Mouse (Mus musculus) liver, adult 2 months (tissue): ENCODE data around the gene Lman1l. TPM values are rescaled to one million over a fixed set of nuclear protein-coding genes. Genes with fewer than 3 reads are reported as not detected.

Experiments used
- DNase-seq: peaks from one replicate; pipeline ENCODE4 v3.0.0-alpha.2; 2011; ENCODE audit warnings: low read depth, low spot score; ENCODE audit errors: extremely low read depth
- H3K27ac ChIP-seq: fragments of 200-500 bp; replicated peaks from 2 replicates; pipeline ENCODE4 v1.5.1; 2012; ENCODE audit warnings: low read depth, mild to moderate bottlenecking, control low read depth, inconsistent platforms, low read length; ENCODE audit not compliant: insufficient read depth
- H3K27me3 ChIP-seq: fragments of 200-500 bp; 2 replicates; pipeline ENCODE4 v1.6.1; 2012; ENCODE audit warnings: mild to moderate bottlenecking, moderate library complexity, low read length, inconsistent platforms; ENCODE audit not compliant: control insufficient read depth, insufficient read depth
- H3K36me3 ChIP-seq: fragments of 200-500 bp; 2 replicates; pipeline ENCODE4 v1.6.1; 2012; ENCODE audit warnings: low read length, inconsistent platforms; ENCODE audit not compliant: control insufficient read depth, insufficient read depth
- H3K4me1 ChIP-seq: fragments of 200-500 bp; 2 replicates; pipeline ENCODE4 v1.6.1; 2011; ENCODE audit warnings: low read length; ENCODE audit not compliant: control insufficient read depth, insufficient read depth
- H3K4me3 ChIP-seq: fragments of 200-500 bp; 2 replicates; pipeline ENCODE4 v1.5.1; 2011; ENCODE audit warnings: low read depth, mild to moderate bottlenecking, control low read depth, low read length, moderate library complexity; ENCODE audit not compliant: insufficient read depth
- H3K79me2 ChIP-seq: fragments of 200-500 bp; 2 replicates; pipeline ENCODE4 v1.6.1; 2012; ENCODE audit warnings: inconsistent platforms, mild to moderate bottlenecking, low read length, moderate library complexity; ENCODE audit not compliant: control insufficient read depth, insufficient read depth
- H3K9ac ChIP-seq: fragments of 200-500 bp; 2 replicates; pipeline ENCODE4 v1.6.1; 2012; ENCODE audit warnings: low read depth, mild to moderate bottlenecking, control low read depth, inconsistent platforms, low read length
- CTCF ChIP-seq: fragments of 200-500 bp; IDR thresholded peaks from 2 replicates; pipeline ENCODE4 v1.5.1; 2011; ENCODE audit warnings: low read depth, low read length, control low read depth
- POLR2A ChIP-seq: fragments of 200-500 bp; IDR thresholded peaks from 2 replicates; pipeline ENCODE4 v1.6.1; 2011; ENCODE audit warnings: low read length, control low read depth; ENCODE audit not compliant: insufficient read depth; ENCODE audit errors: extremely low read depth
- WGBS: fragments of 180-500 bp; shearing (Covaris S2); methylation state at CpG from one replicate; pipeline ENCODE4 v1.1.7; 2018; 5-methylcytosine and 5-hydroxymethylcytosine counted together
- polyA plus RNA-seq: library from polyadenylated mRNA; depleted of rRNA; stranded (reverse); fragments of >200 nt; gene quantifications from 2 replicates; pipeline ENCODE4 v1.2.3, GENCODE M21; 2012
- total RNA-seq: library from RNA; depleted of rRNA; stranded (reverse); fragments of >200 nt; gene quantifications from 2 replicates; pipeline ENCODE4 v1.2.3, GENCODE M21; 2014

Lman1l gene
- total and polyA plus RNA-seq, 2 experiments, result not detected

DNA sequence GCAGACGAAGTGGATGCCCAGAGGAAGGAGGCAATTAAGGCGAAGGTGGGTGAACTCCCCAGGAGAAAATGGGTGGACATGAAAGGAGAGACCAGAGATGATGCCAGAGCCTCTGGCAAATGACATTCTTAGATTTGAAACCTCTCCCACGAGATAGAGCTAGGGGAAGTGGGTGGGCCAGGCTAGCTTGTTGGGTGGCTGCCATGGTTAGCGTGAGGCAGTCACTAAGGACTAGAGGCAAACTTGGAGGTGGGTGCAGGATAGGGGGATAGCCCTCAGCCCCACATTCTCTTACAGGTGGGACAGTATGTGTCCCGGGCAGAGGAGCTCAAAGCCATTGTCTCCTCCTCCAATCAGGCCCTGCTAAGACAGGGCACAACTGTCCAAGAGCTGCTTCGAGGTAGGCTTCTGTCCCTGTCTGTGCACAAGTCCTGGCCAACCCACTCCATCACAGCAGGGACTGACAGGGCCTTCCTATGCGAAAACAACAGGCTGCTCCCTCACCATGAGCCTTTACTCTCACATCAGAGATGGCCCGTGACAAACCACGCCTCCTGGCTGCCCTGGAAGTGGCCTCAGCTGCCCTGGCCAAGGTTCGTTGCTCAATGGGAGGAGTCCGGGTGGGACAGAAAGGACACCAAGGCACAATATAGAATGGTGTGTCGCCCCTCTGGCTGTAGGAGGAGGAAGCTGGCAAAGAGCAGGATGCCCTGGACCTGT, 27.0 kb downstream of the Lman1l start:
- 50% methylated on average over 12 of the region's 12 CpGs for WGBS
- H3K27ac ChIP-seq, result no peak overlapping the region
- DNase-seq, result peak; percentile 54
- H3K4me1 ChIP-seq, result peaks cover 8% of the 10 kb centered on the region
- H3K79me2 ChIP-seq, result no peaks in the 10 kb centered on the region
- TF ChIP-seq CTCF (no peak), POLR2A (no peak)
- 0 out of 2 replicates have a peak, but pooled peaks cover 2% of the 10 kb centered on the region for H3K36me3 ChIP-seq
- H3K27me3 ChIP-seq, result no peaks in the 10 kb centered on the region
- H3K9ac ChIP-seq, result no peak overlapping the region
- H3K4me3 ChIP-seq, result no peak overlapping the region

DNA sequence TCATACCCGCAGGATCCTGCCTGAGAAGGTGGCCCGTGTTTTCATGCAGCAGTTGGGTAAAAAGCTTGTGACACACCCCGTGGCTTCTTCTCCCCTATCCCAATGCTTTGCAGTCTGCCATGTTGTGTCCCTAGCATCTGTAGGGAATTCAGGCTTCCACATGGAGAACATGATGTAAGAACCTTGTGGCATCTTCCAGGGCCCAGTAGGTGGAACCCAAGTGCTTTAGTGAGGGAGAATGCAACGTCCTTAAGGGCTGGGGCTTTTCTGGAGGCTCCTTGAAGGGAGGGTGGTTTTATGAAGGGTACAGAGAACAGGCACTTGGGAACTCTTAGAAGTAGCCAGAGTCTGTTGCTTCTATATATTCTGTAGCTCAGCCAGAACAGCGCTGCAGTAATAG, 29.8 kb downstream of the Lman1l start:
- TF ChIP-seq POLR2A (no peak), CTCF (no peak)
- Histone ChIP-seq H3K4me1 (peaks cover 8% of the 10 kb centered on the region), H3K4me3 (no peak overlapping the region), H3K27ac (no peak overlapping the region), H3K27me3 (no peaks in the 10 kb centered on the region), H3K9ac (no peak overlapping the region), H3K79me2 (no peaks in the 10 kb centered on the region), H3K36me3 (0 out of 2 replicates have a peak, but pooled peaks cover 2% of the 10 kb centered on the region)
- 75% methylated on average over 5 of the region's 5 CpGs for whole genome bisulfite sequencing
- DNase-seq, result no peak

DNA sequence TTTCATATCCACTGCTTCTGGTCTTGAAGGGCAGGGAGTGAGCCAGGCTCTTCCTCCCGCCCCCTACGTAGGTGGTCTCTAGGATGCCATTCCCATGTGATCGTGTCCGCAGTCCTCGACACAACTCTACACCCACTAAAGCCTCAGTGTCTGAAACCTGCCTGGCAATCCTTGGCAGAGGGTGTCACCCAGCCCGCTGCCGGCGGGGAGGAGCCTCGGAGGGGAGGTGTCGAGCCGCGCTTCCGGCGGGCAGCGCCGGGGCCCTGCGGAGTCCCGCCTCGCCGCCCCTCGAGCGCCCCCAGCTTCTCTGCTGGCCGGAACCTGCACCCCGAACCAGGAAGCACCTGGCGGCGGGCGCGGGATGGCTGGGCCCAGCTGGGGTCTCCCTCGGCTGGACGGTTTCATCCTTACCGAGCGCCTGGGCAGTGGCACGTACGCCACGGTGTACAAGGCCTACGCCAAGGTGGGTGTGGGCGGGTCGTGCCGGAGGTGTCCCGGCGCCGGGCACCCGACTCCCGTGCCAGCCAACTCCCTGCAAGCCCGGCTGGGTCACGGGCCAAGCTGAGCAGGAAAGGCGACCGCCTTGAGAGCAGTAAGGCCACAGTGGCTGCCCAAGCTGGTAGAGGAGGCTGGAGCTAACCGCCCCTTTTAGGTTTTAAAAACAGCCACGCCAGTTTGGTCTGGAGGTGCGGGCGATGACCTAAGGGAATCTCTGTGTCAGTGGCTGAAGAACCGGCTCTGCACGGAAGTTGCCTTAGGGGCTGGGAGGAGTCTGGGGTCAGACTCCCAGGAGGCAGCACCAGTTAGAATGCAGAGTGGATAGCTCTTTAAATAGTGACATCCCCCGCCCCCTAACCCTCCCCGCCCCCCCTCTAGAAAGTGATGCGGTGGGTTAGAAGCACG, 31.1 kb downstream of the Lman1l start, which contains the start of gene Ulk3:
TSS of gene Ulk3 (plus strand) at position 229 of the 903 bp plus-strand sequence.
- no peaks in the 10 kb centered on the region for H3K36me3 ChIP-seq
- H3K79me2 ChIP-seq, result no peaks in the 10 kb centered on the region
- H3K27me3 ChIP-seq, result no peaks in the 10 kb centered on the region
- H3K27ac ChIP-seq, result peak within 1 kb of the TSS; percentile 77
- peaks cover 8% of the 10 kb centered on the region for H3K4me1 ChIP-seq
- peak within 1 kb of the TSS; percentile 85 for H3K4me3 ChIP-seq
- DNase-seq, result peak; percentile 69
- TF ChIP-seq POLR2A (peak; percentile 38; the same call in 1 of the 2 replicates), CTCF (peak; percentile 15; the same call in 1 of the 2 replicates)
- WGBS, result under 1% methylated on average over 58 of the region's 58 CpGs
- H3K9ac ChIP-seq, result peak within 1 kb of the TSS; percentile 85

DNA sequence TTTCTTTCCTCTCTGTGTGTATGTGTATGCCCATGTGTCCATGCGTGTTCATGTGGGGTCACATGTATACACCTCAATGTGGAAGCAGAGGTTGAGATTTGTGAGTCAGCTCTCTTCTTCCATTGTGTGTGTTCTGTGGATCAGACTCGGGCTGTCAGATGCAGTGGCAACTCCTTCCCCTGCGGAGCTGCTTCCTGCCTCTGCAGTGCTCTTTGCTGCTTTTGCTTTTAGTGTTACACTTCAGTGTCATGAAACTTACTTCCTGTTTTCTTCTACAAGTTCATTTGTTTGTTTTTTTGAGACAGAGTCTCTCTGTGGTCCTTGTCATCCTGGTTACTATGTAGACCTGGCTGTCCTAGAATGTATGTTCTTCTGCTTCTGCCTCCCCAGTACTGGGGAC, 35.6 kb downstream of the Lman1l start:
- DNase-seq, result no peak

DNA sequence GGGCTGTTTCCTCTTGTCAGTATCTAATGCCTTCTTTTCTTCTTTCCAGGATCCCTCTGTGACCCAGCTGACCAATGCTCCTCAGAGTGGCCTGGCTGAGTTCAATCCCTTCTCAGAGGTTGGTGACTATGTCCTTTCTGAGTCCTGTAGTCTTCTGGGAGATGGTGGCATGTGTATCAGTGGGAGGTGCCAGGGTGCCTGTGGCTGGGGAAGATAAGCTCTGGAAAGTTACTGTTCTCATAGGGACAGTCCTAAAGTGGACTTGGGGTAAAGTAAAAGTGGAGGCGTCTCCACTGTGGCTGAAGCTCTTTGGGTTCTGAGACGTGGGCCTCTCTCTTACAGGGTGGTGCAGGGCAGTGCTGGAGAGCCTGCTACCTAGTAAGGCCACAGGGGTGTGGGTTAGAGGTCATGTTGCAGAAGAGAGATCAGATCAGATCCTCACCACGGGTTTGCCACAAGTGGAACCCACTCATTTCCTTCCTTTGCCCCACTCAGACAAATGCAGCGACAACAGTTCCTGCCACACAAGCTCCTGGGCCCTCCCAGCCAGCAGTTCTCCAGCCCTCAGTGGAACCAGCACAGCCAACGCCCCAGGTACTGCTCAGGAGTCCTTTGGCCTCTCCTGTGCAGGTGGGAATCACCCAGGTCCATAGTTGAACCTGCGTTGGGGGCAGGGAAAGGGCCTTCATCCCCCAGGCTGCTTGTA, 43.3 kb downstream of the Lman1l start:
- Histone ChIP-seq H3K27me3 (no peaks in the 10 kb centered on the region), H3K36me3 (peaks cover 15% of the 10 kb centered on the region; the same call in 1 of the 2 replicates), H3K9ac (no peak overlapping the region), H3K27ac (no peak overlapping the region), H3K4me1 (no peaks in the 10 kb centered on the region), H3K4me3 (no peak overlapping the region), H3K79me2 (no peaks in the 10 kb centered on the region; the same call in 1 of the 2 replicates)
- 80% methylated on average over 6 of the region's 6 CpGs for WGBS
- no peak for DNase-seq
- TF ChIP-seq CTCF (no peak), POLR2A (no peak)

More for the DNA sequence above, 35.6 kb downstream of the Lman1l start:
- H3K4me1 ChIP-seq, result peaks cover 4% of the 10 kb centered on the region
- TF ChIP-seq CTCF (no peak), POLR2A (no peak)
- H3K36me3 ChIP-seq, result peaks cover 26% of the 10 kb centered on the region; the same call in 1 of the 2 replicates
- no peak overlapping the region for H3K4me3 ChIP-seq
- no peaks in the 10 kb centered on the region for H3K79me2 ChIP-seq
- H3K9ac ChIP-seq, result no peak overlapping the region
- H3K27ac ChIP-seq, result no peak overlapping the region
- H3K27me3 ChIP-seq, result no peaks in the 10 kb centered on the region
- WGBS, result 80% methylated on average over 3 of the region's 3 CpGs
